Mouse (Mus musculus) G1E-ER4 (cell line): Measurements from ENCODE around the gene Lfng. TPM values are rescaled to one million over a fixed set of nuclear protein-coding genes. Genes with fewer than 3 reads are reported as not detected.

Experiments used
- GATA1 ChIP-seq: IDR thresholded peaks from one replicate; pipeline ENCODE4 v1.8.0; 2012; ENCODE audit warnings: low read length, inconsistent platforms
- polyA plus RNA-seq: library from polyadenylated mRNA; stranded (reverse); fragments of >175 nt; gene quantifications from 2 replicates; pipeline ENCODE4 v1.2.3, GENCODE M21; 2012

Lfng gene
- polyA plus RNA-seq, 1 experiment, result 1.1 TPM

DNA sequence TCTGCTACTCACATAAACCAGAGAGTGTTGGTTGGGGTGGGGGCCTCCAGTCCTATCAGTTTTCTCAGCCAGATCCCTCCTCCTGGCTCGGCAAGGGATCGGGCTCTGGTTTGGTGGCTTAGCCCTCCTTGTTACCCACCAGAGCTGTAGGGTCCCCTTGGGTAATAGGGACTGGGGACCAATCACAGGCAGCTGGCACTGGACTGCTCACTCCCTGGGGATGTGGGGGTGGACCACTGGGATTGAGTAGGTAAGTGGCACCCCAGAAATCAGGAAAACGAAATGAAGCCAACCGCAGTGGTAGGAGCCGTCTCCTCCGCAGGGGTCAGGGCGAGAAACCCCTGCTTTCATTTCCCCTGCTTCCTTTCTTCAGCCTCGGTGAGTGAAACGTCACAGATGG lies 14.0 kb downstream of the Lfng start:
- TF ChIP-seq GATA1, result no peak

GRCm38 (mm10) chr5:140621517-140621916 lies 14.4 kb downstream of the Lfng start:
- no peak for TF ChIP-seq GATA1

DNA sequence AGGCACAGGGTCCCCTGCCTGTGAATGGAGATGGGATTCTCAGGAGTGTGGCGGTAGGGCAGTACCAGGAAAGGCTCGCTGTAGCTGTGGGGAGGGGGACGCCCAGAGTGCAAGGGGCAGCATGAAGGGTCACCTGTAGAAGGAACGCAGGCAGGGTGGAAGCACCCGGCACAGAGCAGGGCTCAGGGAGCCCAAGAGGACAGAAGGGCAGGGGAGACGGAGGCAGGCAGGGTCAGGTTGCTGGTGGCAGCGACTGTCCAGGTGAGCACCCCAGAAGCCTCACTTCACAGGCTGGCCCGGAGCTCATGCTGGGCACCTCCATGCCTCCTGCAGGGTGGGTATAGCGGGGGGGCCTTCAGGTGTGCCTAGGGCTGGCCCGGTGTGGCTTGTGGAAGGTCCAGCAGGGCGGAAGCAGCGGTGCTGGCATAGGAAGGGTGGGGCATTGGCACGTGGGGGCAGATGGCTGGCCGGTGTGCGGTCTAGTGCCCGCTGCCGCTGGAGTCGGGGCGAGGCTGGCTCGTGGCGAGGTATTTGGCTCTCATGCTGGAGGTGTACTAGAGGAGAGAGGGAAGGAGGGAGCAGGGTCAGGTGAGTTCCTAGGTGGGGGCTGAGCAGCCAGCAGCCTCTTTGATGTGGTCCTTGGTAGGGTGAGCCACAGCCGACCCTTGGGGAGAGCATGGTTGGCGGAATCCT lies 16.0 kb downstream of the Lfng start:
- no peak for TF ChIP-seq GATA1

GRCm38 (mm10) chr5:140623791-140624190 lies 16.7 kb downstream of the Lfng start:
- no peak for TF ChIP-seq GATA1

GRCm38 (mm10) chr5:140624238-140624637 lies 17.1 kb downstream of the Lfng start:
- TF ChIP-seq GATA1, result no peak

- no peak for TF ChIP-seq GATA1
Measured at GRCm38 (mm10) chr5:140624961-140625360, 17.8 kb downstream of the Lfng start.

- no peak for TF ChIP-seq GATA1
Measured at GRCm38 (mm10) chr5:140627580-140627979, 20.5 kb downstream of the Lfng start.

DNA sequence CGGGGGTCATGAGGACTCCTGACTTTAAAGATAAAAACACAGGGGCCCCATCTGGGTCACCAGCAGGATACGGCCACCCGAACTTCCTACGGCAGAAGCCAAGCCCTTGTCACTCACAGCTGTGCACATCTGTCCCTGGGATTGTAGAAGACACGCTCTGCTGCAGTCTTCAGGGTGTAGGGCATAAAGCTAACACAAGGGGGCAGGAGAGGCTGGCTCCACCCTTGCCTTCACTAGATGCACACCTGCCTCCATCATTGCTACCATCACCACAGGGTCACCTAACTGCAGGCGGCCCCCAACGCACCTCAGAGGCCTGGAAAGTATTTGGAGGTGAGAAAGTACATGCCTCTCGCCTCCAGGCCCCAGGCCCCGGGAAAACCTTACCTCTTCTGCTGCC lies 21.9 kb downstream of the Lfng start:
- no peak for TF ChIP-seq GATA1

DNA sequence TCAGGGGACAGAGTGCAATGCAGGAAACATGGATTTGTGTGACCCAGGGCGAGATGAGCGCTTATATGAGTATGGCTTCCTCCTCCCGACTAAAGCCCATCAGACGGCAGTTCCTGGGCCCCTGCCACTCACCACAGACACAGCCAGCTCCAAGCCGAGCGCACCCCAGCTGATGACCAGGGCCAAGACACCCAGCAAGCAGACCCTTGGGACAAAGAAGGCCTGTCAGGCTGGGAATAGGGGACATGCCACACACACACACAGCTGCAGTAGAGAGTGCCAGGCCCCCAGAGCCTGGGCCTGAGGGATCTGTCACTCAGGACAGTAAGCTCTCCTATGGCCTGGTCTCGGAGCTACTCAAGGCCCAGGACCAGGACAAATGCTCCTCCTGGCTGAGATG lies 26.3 kb downstream of the Lfng start:
- TF ChIP-seq GATA1, result no peak

DNA sequence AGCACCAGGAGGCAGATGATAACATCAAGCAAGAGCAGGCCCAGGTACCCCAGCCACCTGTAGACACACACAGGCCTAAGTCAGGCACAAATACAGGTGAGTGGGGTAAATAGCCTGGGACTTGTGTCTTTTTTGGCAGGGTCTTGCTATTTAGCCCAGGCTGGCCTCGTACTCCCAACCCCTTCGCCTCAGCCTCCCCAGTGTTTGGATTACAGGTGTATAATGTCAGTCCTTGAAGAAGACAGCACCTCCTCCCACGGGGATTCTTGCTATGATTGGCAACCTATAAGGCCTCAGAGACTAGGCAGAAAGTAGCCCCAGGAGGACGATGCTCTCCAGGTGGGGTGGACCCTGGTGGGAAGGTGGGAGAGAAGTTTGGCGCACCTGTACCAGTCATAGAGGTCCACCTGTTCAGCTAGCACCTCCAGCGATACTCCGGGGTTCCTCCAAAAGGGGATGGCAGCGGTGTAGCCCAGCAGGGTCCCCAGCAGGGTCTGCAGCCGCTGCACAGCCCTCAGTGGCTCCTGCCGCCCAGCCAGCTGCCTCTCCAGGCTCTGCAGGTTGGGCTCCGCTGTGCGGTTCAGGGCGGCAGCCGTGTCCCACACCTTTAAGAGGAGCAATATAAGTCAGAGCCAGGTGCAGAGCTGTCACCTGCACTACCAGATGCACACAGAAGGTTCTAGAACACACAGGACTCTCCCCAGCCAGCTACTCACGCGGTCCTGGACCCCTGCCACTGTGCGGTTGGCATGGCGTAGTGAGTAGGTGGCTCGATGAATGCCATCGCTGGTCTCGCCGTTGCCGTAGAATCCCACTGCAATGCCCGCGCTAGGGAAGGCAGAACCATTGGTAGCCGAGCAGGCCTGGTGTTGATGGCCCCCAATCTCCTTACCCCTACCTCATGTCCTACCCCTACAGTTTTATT lies 27.9 kb downstream of the Lfng start:
- TF ChIP-seq GATA1, result no peak

GRCm38 (mm10) chr5:140636316-140637057 lies 29.4 kb downstream of the Lfng start:
- TF ChIP-seq GATA1, result no peak

DNA sequence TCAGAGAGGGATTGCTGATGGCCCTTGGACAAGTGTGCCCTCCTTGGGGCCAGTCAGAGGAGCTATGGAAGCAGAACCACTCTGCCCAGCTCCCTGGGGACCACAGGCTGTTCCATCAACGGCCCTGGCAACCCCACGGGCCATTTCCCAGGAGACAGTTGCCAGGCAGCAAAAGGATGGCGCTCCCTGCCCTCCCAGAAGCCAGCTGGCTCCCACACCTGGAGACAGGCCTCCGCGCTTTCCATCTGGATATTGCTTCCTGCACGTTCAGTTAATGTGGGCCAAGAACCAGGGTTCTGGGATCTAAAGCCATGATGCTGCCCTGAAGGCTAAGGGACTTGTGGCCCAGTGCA lies 29.9 kb downstream of the Lfng start:
- no peak for TF ChIP-seq GATA1

DNA sequence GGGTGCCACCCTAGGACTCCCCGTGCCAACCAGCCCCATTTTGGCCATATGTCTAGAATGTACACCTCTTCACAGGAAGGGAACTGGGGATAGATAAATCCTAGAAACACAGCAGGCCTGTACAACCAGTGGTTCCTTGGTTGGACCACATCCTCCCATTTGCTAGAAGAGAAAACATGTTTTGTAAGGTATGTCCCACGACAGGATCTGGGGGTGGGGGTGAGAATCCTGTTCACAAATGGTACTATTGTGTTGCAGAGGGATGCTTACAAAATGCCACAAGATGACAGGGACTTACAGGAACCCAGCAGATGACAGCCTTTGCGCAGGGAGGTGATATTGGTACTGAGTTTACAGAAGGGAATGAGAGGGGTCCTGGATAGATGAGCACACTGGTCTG lies 30.9 kb downstream of the Lfng start:
- no peak for TF ChIP-seq GATA1

DNA sequence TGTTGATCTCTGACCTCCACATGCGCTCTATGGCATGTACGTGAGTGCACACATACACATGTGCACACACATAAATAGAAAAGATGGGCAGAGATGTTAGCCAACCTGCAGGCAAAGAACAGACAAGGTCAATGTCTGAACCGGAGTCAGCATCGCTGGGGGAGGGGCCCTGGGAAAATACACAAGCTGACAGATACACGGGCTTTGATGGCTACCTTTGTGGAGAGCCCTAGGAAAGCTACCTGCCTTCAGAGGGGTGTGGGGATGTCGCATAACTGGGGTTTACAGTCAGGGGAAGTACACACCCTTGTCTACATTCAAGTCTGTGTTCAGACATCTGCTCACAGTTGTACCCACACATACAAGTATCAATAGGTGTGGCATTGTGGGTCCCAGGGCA lies 31.4 kb downstream of the Lfng start:
- no peak for TF ChIP-seq GATA1

DNA sequence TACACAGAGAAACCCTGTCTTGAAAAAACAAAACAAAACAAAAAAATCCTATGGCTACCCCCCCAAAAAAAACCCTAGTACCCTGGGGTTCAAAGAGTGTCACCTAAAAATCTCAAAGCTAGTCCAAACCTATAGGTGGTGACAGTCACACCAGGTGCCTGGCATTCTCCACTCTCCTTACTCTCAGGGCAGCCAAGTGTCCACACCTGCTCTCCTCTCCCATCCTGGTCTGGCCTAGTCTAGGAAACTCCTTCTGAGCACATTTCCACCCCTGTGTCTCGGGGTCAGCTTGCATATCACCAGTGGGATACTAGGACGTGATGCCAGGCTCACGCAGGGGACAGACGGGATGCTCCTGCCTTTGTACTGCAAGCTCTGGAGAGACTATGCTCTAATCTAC lies 32.2 kb downstream of the Lfng start:
- no peak for TF ChIP-seq GATA1

DNA sequence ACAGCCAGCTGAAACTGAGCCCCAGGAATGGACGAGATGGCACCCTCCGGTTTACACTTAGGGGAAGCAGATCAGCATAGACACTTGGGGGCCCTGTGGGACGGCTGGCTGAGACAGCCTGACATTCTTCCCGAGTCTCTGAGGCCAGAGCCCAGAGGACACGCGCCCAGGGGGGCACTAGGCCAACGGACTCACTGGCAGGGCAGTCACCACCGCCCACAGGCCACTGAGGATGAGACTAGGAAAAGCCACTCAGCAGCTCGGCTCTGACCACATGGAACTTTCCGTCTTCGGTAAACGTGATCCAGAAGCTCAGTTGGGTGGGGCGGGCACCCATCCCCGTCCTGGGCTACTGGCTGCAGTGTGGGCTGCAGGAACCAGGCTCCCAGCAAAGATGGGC lies 32.8 kb downstream of the Lfng start:
- no peak for TF ChIP-seq GATA1
